Mouse (Mus musculus) heart, postnatal 36 days (tissue): ENCODE measurements at regions not wholly inside any gene's neighbourhood (a gene's known extent, or its start where the extent isn't known, plus 50 kb on each side); places are given as distances from the start of the nearest gene placed in this dataset.

ENCODE experiments used
- DNase-seq, 2 experiments: peaks; one replicate each; pipeline ENCODE4 v3.0.0; 2021 to 2022
- intact Hi-C: fragments of 180-260 bp; cut with DNase I; formaldehyde crosslinking; loops from one replicate; pipeline ENCODE4 v1.15.1; 2025

GRCm38 (mm10) chr13:80066377-80066776, 816.8 kb upstream of the Arrdc3 start:
- no peak for DNase-seq
- intact Hi-C loops: loop anchor here (10.0 kb wide), 1 partner anchor 402 kb away; no protein-coding TSS in a partner anchor
